Mouse (Mus musculus) hindbrain, postnatal 0 days (tissue): Measurements from ENCODE around the gene Rtn3. TPM values are rescaled to one million over a fixed set of nuclear protein-coding genes. Genes with fewer than 3 reads are reported as not detected.
A peak's percentile ranks its signal among the peaks of the same experiment; 100 is the strongest.
"Not testable (repeated sequence)": the region's sequence is repeated elsewhere in the genome, so short reads cannot be mapped to it uniquely, and the experiment has no call there.

Experiments
- ATAC-seq: fragments of 200-750 bp; cut with Nextera tagmentation; 2 replicates; pipeline ENCODE4 v1.8.0; 2017; ENCODE audit warnings: mild to moderate bottlenecking, moderate TSS enrichment, moderate library complexity
- DNase-seq: peaks from one replicate; pipeline ENCODE4 v3.0.0-alpha.2; 2015; ENCODE audit warnings: low spot score
- H3K27ac ChIP-seq: fragments of 300-500 bp; sonication (generic); 2 replicates; pipeline ENCODE4 v1.5.1; 2014; ENCODE audit warnings: mild to moderate bottlenecking
- H3K27me3 ChIP-seq: fragments of 300-500 bp; sonication (generic); 2 replicates; pipeline ENCODE4 v1.6.1; 2014; ENCODE audit warnings: low read length, mixed read lengths; ENCODE audit not compliant: insufficient read depth
- H3K36me3 ChIP-seq: fragments of 300-500 bp; sonication (generic); 2 replicates; pipeline ENCODE4 v1.6.1; 2014; ENCODE audit warnings: low read length, mixed read lengths; ENCODE audit not compliant: insufficient read depth
- H3K4me1 ChIP-seq: fragments of 300-500 bp; sonication (generic); 2 replicates; pipeline ENCODE4 v1.6.1; 2014; ENCODE audit warnings: antibody characterized with exemption, low read length, mixed read lengths; ENCODE audit not compliant: insufficient read depth
- H3K4me2 ChIP-seq: fragments of 300-500 bp; sonication (generic); 2 replicates; pipeline ENCODE4 v1.6.1; 2014; ENCODE audit warnings: low read depth, mild to moderate bottlenecking, low read length, moderate library complexity, mixed read lengths
- H3K4me3 ChIP-seq: fragments of 300-500 bp; sonication (generic); 2 replicates; pipeline ENCODE4 v1.5.1; 2014; ENCODE audit warnings: low read length
- H3K9ac ChIP-seq: fragments of 300-500 bp; sonication (generic); replicated peaks from 2 replicates; pipeline ENCODE4 v1.6.1; 2014; ENCODE audit warnings: mild to moderate bottlenecking, low read length, moderate library complexity, mixed read lengths
- H3K9me3 ChIP-seq: fragments of 300-500 bp; sonication (generic); 2 replicates; pipeline ENCODE4 v1.6.1; 2016; ENCODE audit warnings: low read length, mixed read lengths
- CTCF ChIP-seq: IDR thresholded peaks from 2 replicates; pipeline ENCODE4 v1.5.1; 2016; ENCODE audit warnings: antibody characterized with exemption, control low read depth, low read depth
- WGBS: fragments of 180-500 bp; shearing (Covaris S2); extraction: QIAGEN DNeasy Blood & Tissue Kit; methylation state at CpG from one replicate; pipeline ENCODE4 v1.1.7; 2014; 5-methylcytosine and 5-hydroxymethylcytosine counted together
- polyA plus RNA-seq: library from polyadenylated mRNA; unstranded; fragments of >200 nt; fragmentation: Nextera tagmentation; extraction: Ambion mirVana; gene quantifications from 2 replicates; pipeline ENCODE4 v1.2.1, GENCODE M21; 2015
- total RNA-seq: library from RNA; depleted of rRNA; stranded (reverse); fragments of >200 nt; gene quantifications from 2 replicates; pipeline ENCODE4 v1.2.3, GENCODE M21; 2014

The Rtn3 gene
- total and polyA plus RNA-seq, 2 experiments from 2014 or later: 366 to 704 TPM

DNA sequence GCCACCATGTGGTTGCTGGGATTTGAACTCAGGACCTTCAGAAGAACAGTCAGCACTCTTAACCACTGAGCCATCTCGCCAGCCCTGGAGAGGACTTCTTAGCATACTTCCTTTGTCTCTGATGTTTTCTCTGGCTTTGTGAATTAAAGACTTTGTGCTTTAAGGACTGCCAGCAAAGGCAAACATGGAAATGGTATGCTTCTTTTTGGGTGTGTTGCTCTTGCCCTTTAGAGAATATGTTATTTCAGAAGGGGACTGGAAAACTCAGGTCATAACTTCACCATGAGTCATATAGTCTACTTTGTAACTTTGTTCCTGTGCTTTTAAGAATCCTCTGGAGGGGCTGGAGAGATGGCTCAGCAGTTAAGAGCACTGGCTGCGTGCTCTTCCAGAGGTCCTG, 15.7 kb upstream of the Rtn3 start:
- Histone ChIP-seq H3K27ac (no peak overlapping the region), H3K27me3 (no peaks in the 10 kb centered on the region), H3K4me2 (no peak overlapping the region), H3K4me3 (no peak overlapping the region), H3K9me3 (no peaks in the 10 kb centered on the region), H3K4me1 (no peaks in the 10 kb centered on the region), H3K36me3 (no peaks in the 10 kb centered on the region), H3K9ac (no peak overlapping the region)
- no peak for ATAC-seq
- WGBS: 96% methylated on average over 2 of the region's 2 CpGs
- no peak for DNase-seq
- no peak for TF ChIP-seq CTCF

DNA sequence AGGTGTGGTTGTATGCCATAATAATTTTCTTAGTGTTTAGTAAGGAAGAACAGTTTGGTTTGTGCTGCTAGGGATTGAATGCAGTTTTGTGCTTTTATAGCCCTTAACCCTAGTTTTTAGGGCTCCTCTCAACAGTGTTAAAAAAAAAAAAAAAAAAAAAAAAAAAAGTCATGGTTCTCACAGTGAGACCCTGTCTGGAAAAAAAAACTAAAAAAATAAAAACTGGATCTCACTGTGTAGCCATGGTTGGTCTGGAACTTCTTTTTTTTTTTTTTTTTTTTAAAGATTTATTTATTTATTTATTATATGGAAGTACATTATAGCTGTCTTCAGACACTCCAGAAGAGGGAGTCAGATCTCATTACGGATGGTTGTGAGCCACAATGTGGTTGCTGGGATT, 13.0 kb upstream of the Rtn3 start:
- not testable (repeated sequence) for H3K27ac ChIP-seq, DNase-seq, H3K4me2 ChIP-seq, H3K9ac ChIP-seq, ATAC-seq, H3K4me3 ChIP-seq, H3K9me3 ChIP-seq, H3K4me1 ChIP-seq, H3K36me3 ChIP-seq, H3K27me3 ChIP-seq
- WGBS: 57% methylated on average over 1 of the region's 1 CpGs

GRCm38 (mm10) chr19:7495221-7496038, 12.3 kb upstream of the Rtn3 start:
- Histone ChIP-seq H3K36me3 (no peaks in the 10 kb centered on the region), H3K4me1 (no peaks in the 10 kb centered on the region), H3K4me2 (peak overlapping the region; percentile 69), H3K27ac (0 out of 2 replicates have a peak overlapping the region, but pooled peaks have one; percentile 98), H3K27me3 (no peaks in the 10 kb centered on the region), H3K9me3 (no peaks in the 10 kb centered on the region), H3K9ac (peak overlapping the region; percentile 87), H3K4me3 (peak overlapping the region; percentile 79)
- ATAC-seq (no peak), DNase-seq (no peak)
- TF ChIP-seq CTCF: no peak
- 41% methylated on average over 14 of the region's 14 CpGs for WGBS

DNA sequence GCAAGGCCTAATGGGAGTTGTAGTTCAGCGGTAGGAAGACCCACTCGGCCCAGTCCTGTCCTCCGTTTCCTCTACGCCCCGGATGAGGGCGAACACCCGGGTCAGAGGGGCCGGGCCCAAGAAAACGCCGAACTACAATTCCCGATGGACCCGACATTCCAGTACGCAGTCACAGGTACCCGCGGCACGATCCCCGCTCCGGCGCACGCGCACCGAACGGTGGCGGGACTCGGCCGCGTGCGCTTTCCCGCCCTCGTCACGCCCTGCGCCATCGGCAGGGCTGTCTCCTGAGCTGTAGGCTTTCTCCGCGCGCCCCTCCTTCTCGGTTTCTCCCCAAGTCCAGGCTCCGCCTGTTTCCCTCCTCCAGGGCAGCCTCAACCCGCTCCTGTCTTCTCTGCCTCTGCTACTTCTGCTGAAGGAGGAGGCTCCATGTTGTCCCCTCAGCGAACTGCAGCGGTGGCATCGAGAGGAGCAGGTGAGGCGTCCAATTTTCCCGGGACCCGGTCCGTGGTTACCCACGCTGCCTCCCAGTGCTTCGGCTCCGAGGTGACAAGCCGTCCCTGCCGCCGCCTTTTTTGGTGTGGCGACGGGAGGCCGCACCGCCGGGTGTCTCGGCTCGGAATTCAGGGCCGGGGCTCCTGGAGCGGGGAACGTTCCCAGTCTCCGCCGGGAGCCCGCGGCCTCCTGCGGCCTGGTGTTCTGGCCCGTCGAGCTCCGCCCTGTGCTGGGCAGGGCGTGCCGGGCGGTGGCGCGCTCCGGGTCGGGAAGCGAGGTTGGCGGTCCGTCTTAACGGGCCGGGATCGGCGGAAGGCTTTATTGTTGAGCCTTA, 11.3 kb upstream of the Rtn3 start:
- Histone ChIP-seq H3K4me1 (no peaks in the 10 kb centered on the region), H3K4me3 (peak overlapping the region; percentile 79), H3K27me3 (no peaks in the 10 kb centered on the region), H3K9me3 (no peaks in the 10 kb centered on the region), H3K36me3 (no peaks in the 10 kb centered on the region), H3K4me2 (peak overlapping the region; percentile 69), H3K27ac (peak overlapping the region; percentile 98), H3K9ac (peak overlapping the region; percentile 87)
- ATAC-seq: peak; percentile 97
- under 1% methylated on average over 84 of the region's 84 CpGs for WGBS
- peak; percentile 98 for DNase-seq
- no peak; the same call in 1 of the 2 replicates for TF ChIP-seq CTCF

- Histone ChIP-seq H3K4me1 (no peaks in the 10 kb centered on the region), H3K9me3 (no peaks in the 10 kb centered on the region), H3K4me3 (peak within 1 kb of the TSS; percentile 79), H3K27me3 (no peaks in the 10 kb centered on the region), H3K27ac (peak within 1 kb of the TSS; percentile 98), H3K36me3 (no peaks in the 10 kb centered on the region), H3K9ac (peak within 1 kb of the TSS; percentile 87), H3K4me2 (peak within 1 kb of the TSS; percentile 69)
- WGBS: 31% methylated on average over 31 of the region's 31 CpGs
- DNase-seq (no peak), ATAC-seq (no peak)
- TF ChIP-seq CTCF: no peak
Measured at GRCm38 (mm10) chr19:7493352-7494186, 10.5 kb upstream of the Rtn3 start, which contains the start of gene Atl3. Atl3 (plus strand) TSS chr19:7494040.

DNA sequence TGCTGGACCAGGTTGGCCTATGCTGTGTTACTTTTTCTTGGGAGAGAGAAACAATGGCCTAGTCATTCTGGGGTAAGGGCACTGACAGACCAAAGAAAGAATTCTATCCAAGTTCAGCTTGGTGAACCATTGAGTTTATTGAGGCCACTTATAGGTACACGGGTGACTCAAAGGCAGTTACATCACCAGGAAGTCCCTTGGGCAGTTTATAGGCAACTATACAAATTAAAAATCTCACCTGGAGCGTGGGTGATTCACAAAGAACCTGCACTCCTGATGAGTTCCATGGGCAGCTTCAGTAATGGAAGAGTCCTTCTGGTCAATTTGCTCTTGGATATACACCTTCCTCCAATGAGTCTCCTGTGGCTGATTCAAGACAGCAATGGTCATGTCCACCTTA, 9.6 kb upstream of the Rtn3 start:
- no peak overlapping the region for H3K27ac ChIP-seq

More for the DNA sequence above, 9.6 kb upstream of the Rtn3 start:
- no peak for TF ChIP-seq CTCF
- Histone ChIP-seq H3K4me3 (no peak overlapping the region), H3K4me2 (no peak overlapping the region), H3K9ac (no peak overlapping the region), H3K4me1 (no peaks in the 10 kb centered on the region), H3K36me3 (no peaks in the 10 kb centered on the region), H3K27me3 (no peaks in the 10 kb centered on the region), H3K9me3 (no peaks in the 10 kb centered on the region)
- DNase-seq (no peak), ATAC-seq (no peak)
- WGBS: 96% methylated on average over 2 of the region's 2 CpGs
